Mouse (Mus musculus) brain, embryonic 18.5 days (tissue): ENCODE measurements at regions not wholly inside any gene's neighbourhood (a gene's known extent, or its start where the extent isn't known, plus 50 kb on each side); places are given as distances from the start of the nearest gene placed in this dataset.

ENCODE experiments used
- DNase-seq: peaks from one replicate; pipeline ENCODE4 v3.0.0-alpha.2; 2012; ENCODE audit warnings: low read depth, low spot score

- DNase-seq = no peak
These were observed 759.9 kb upstream of the Fam160b2 start for GRCm38 (mm10) chr14:71359581-71359980.

DNA sequence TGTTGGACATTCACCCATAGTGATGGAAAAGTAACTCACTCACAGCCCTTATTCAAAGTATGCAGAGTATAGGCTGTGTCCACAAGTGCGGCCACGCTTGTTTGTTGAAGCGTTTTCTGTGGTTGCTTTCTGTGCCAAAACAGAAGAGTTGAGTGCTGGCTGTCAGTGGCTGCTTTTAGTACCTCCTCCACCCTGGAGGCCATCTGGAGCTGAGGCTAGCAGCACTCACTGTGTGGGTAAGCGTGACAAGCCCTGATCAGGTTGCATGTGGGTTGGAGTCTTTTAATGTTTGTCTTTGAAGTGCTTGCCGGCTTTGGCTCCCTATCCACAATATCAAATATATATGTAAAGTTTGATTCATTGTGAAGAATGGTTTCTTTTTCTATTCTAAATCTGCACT lies 738.6 kb upstream of the Fam160b2 start:
- no peak for DNase-seq

DNA sequence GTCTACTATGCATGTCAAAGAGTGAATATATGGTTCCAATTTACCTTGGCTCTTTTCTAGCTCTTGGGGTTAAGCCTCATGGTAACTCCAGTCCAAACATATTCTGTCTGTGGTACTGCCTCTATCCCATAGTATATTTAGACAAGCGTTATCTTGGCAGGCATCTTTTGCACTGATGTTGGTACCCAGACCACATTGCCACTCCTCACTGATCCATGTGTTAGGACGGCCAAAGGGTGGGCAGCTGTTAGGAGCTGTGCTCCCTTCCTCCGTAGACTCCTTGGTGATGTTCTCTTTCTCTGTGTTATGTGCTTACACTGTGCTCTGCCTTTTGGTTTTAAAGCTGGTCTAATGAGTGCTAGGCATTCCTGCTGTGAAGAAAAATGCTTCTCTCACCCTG lies 737.3 kb upstream of the Fam160b2 start:
- no peak for DNase-seq

GRCm38 (mm10) chr14:71334022-71334421 lies 734.4 kb upstream of the Fam160b2 start:
- no peak for DNase-seq

GRCm38 (mm10) chr14:71329862-71330630 lies 730.4 kb upstream of the Fam160b2 start:
- no peak for DNase-seq

- DNase-seq = no peak
These were observed 728.0 kb upstream of the Fam160b2 start for GRCm38 (mm10) chr14:71327621-71328020.

DNA sequence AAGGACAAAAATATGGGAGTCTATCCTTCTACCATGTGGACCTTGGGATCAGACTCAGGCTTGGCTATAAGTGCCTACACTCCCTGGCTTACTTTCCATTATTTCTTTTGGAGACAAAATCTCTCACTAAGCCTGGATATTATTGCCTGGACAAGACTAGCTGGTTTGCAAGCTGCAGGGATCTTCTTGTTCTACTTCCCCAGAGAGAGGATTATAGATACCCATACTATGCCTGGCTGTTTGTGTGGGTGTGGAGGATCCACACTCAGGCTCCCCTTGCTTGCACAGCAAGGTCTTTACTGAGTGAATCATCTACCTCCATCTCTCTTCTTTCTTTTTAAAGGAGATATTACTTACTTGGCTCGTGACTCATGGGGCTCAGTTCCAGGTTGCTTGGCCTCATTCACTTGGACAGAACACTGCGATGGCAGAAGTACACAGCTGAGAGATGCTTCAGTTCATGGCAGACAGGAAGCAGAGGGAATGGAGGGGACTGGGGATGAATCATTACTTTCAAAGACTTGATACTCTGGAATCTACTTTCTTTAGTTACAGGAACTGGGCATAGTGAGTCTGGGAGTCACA lies 727.0 kb upstream of the Fam160b2 start:
- DNase-seq = no peak

- DNase-seq = no peak
These were observed 715.6 kb upstream of the Fam160b2 start for GRCm38 (mm10) chr14:71315228-71315627.

DNA sequence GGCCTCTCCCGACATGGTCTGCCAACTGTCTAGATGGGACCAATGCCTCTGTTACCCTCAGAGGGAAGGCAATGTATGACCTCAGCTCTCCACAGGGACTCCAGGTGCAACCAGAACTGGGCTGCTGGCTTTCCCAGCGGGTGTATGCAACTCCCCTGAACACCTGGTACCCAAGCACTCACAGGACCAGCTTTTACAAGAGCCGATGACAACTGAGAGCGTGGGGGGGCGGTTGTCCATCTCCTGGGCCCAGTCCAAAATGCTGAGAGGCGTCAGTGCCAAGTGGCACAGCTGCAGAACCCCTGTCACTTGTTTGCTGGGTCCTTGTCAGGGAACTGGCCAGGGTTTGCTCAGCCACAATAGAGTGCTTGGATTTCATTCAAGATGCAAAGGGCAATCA lies 700.1 kb upstream of the Fam160b2 start:
- DNase-seq = no peak

- DNase-seq = no peak
These were observed 681.9 kb upstream of the Fam160b2 start for GRCm38 (mm10) chr14:71281568-71281967.

GRCm38 (mm10) chr14:71276309-71276791 lies 676.7 kb upstream of the Fam160b2 start:
- DNase-seq = no peak

- DNase-seq = no peak
These were observed 672.8 kb upstream of the Fam160b2 start for GRCm38 (mm10) chr14:71272470-71272869.

DNA sequence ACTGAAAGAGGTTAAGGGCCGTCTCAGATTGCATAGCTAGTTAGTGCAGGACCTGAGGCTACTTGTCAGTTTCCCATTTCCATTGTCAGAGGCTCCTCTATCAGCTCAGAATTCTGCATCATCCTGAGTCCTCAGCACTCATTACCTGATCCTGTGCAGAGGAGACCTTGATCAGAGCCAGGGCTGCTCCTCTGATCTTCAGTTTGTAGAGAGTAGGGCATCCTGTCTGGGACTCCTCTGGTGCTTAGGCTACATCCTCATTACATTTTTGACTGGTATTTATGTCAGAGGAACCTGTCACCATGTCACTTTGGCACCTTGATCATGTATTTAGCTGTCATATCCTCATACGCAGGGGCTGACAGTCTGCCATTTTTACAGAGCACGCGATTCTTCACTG lies 658.0 kb upstream of the Fam160b2 start:
- DNase-seq = no peak

- no peak for DNase-seq
These were observed 654.6 kb upstream of the Fam160b2 start for GRCm38 (mm10) chr14:71254207-71254606.

DNA sequence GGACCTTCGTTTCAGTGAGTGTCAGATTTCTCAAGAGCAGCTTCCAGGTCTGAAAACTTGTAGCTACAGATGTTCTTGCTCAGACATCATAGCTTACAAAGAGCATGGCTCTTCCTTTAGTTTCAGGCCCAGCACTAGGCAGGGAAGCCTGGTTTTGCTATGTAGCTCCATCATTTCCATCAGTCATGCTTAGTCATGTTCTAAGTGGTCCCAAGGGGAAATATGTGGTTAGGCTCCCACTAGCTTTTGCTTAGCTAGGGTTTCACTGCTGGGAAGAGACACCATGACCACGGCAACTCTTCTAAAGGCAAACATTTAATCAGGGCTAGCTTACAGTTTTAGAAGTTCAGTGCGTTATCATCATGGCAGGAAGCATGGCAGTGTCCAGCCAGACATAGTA lies 652.5 kb upstream of the Fam160b2 start:
- DNase-seq = no peak

- no peak for DNase-seq
These were observed 651.5 kb upstream of the Fam160b2 start for GRCm38 (mm10) chr14:71251116-71251515.

DNA sequence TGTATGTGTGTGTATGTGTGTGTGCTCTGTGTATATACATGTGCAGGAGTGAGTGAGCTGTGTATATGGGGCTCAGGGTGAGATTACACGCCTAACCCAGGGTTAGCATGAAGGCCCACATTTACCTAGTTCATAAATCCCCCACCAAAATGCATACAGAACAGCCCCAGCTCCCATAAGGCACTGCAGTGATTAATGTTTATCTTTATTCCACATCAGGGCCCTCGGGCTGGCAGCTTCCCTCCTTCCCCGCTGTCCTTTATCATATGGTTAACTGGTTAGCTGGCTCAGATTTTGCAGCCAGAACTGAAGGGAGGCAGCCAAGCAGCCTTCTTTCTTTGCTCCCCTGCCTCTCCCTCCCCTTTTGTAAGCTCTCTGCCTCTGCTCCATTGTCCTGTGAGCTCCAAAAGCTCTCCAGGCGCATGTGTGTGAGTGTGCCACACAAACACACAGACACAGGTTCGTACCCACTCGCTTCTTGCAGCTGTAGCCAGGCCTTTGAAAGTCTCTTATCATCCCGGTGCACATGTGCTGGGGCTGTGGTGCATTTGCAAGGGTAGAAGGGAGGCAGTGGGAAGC lies 649.8 kb upstream of the Fam160b2 start:
- no peak for DNase-seq

DNA sequence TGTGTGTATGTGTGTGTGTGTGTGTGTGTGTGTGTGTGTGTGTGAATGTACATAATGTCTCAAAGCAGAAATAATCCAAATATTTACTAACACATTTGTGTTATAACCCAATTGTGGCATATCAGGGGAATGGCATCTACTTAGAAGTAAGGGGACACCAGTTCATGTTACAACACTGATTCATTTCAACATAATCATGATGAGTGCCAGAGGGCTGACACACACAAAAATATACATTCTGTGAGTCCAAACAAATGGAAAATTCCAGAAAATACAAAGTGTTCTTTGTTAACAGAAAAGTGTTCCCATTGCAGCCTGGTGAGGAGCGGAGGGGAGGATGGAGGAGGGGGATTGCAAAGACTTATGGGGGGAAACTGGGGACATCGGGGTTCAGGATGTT lies 648.9 kb upstream of the Fam160b2 start:
- DNase-seq = no peak

GRCm38 (mm10) chr14:71241655-71242390 lies 642.2 kb upstream of the Fam160b2 start:
- peak; percentile 56 for DNase-seq

- DNase-seq = no peak
These were observed 636.6 kb upstream of the Fam160b2 start for GRCm38 (mm10) chr14:71236192-71236591.

DNA sequence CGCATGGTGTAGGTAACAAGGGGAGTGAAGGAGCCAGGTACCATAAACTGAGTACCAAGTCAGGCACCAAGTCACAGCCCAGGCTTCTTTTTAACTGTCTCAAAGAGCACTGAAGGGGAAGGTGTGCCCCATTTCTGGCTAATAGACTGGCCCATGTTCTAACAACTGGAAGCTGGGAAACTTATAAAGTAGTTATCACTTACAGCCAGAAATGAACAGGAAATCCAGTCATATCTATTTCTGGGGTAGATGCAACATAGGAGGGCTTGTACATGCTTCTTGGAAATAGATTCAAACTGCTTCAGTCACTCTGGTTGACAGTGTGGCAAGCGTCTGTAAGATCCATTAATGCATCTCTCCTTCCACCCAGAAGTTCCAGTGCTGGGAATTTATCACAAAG lies 635.3 kb upstream of the Fam160b2 start:
- DNase-seq = no peak

DNA sequence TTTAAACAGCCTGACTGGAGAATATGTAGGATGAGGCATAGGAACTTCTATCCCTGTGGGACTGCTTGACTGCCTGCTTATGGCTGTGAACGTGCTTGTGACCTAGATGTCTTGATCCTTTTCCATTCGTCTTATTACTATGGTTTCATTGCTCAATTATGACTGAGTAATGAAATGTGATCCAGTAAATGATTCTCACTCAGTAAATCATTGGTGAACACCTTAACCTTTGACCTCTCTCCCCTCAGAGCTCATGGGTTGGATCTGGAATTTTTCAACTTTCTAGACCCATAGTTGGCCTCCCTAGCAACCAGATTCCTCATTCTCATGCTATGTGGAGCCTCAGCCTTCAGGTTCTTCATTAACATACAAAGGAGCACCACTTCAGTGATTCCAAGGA lies 634.6 kb upstream of the Fam160b2 start:
- no peak for DNase-seq
